Mouse (Mus musculus) layer of hippocampus, postnatal 10 days (tissue): ENCODE results near the gene Srsf7. TPM values are rescaled to one million over a fixed set of nuclear protein-coding genes. Genes with fewer than 3 reads are reported as not detected.
"Not testable (repeated sequence)": the region's sequence is repeated elsewhere in the genome, so short reads cannot be mapped to it uniquely, and the experiment has no call there.

Experiments used
- DNase-seq, 2 experiments: peaks; one replicate each; pipeline ENCODE4 v3.0.0; 2021; ENCODE audit warnings: low spot score in 2 of 2
- total RNA-seq, 2 experiments: library from RNA; stranded (reverse); gene quantifications; 2 replicates each; pipeline ENCODE4 v1.2.3; 2021

The Srsf7 gene
- total RNA-seq, 2 experiments from 2014 or later = 122 to 141 TPM

DNA sequence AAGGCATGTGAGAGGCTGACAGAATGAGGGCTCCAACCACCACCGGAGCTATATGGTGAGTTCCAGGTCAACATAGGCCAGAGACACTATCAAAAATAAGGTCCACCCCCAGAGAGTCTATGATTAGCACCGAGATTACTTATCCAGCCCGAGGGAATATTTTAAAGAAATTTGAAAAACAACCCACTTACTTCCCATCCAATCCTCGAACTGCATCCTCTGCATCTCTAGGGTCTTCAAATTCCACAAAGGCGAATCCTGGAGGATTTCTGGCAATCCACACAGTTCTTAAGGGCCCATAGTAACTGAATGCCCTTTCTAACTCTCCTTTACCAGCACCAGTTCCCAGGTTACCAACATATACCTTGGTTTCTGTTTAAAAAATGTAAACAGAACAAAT is 1.4 kb downstream of the Srsf7 start:
- DNase-seq = no peak

DNA sequence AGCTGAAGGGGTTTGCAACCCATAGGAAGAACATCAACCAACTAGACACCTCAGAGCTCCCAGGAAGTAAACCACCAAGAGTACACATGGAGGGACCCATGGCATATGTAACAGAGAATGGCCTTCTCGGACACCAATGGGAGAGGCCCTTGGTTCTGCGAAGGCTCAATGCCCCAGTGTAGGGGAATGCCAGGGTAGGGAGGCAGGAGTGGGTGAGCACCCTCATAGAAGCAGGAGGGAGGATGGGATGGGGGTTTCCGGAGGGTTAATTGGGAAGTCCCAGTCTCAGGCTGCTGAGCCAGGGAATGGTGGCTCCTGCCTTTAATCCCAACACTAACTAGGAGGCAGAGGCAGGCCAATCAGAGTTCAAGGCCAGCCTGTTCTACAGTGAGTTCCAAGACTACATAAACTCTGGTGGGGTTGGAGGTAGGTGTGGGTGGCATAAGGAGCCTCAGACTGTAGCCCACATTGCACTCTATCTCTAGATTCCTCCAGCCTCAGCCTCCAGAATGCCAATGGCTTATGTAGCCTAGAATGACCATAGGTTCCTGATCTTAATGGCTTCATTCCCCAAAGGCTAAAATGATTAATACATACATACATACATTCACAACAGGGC is 7.8 kb downstream of the Srsf7 start:
- DNase-seq = no peak

- no peak for DNase-seq
These were observed 14.0 kb downstream of the Srsf7 start for GRCm38 (mm10) chr17:80193075-80193474.

DNA sequence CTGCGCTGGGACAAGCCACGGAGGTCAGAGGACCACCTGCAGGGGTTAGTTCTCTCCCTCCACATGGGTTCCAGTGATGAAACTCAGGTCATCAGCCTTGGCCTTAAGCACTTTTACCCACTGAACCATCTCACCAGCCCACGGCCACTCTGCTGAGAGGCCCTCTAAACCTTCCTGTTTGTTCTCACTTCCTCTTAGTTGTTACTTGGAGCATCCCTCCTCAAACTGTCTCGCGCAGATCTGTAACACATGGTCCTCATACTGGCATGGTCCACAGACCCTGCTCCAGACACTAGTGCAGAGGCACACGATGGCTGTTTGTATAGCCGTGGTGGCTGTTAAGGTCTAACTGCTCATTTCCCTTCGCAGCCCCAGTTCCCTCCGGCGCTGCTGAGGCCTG is 23.5 kb downstream of the Srsf7 start:
- DNase-seq = no peak

- DNase-seq = no peak
These were observed 26.6 kb downstream of the Srsf7 start for GRCm38 (mm10) chr17:80180468-80180867.

- peak; percentile 73 to 81 for DNase-seq
These were observed 27.1 kb downstream of the Srsf7 start for GRCm38 (mm10) chr17:80179959-80180358.

- not testable (repeated sequence) for DNase-seq
These were observed 28.3 kb downstream of the Srsf7 start for GRCm38 (mm10) chr17:80178846-80179245.

- DNase-seq = no peak
These were observed 31.1 kb downstream of the Srsf7 start for GRCm38 (mm10) chr17:80175966-80176365.

GRCm38 (mm10) chr17:80175386-80175739 is 31.7 kb downstream of the Srsf7 start:
- no peak for DNase-seq

- DNase-seq = no peak
These were observed 32.3 kb downstream of the Srsf7 start for GRCm38 (mm10) chr17:80174699-80175385.

GRCm38 (mm10) chr17:80174146-80174545 is 33.0 kb downstream of the Srsf7 start:
- DNase-seq = no peak

- DNase-seq = no peak
These were observed 33.4 kb downstream of the Srsf7 start for GRCm38 (mm10) chr17:80173708-80174107.

GRCm38 (mm10) chr17:80172761-80173160 is 34.3 kb downstream of the Srsf7 start:
- no peak for DNase-seq

- no peak for DNase-seq
These were observed 35.2 kb downstream of the Srsf7 start for GRCm38 (mm10) chr17:80171948-80172347.

DNA sequence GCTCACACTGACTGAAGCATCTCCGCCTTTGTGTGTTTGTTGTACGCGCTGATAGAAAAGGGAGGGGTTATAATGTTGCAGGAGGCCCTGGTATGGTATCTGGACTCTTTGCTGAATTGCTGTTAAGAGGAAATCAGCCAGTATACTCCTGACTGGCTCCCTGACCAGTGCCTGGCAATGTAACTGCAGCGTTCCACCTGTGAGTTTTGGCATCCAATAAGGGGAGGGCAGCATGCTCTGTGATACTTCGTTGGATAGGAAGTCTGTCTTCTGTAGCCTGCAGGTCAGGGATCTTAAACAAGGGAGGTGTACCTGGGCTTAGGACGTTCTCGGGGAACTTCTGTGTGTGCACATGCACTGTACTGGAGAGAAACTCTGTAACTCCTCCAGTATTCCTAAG is 36.2 kb downstream of the Srsf7 start:
- DNase-seq = no peak

- DNase-seq = no peak
These were observed 37.3 kb downstream of the Srsf7 start for GRCm38 (mm10) chr17:80169792-80170191.

- DNase-seq = peak; percentile 61 to 63
These were observed 38.5 kb downstream of the Srsf7 start for GRCm38 (mm10) chr17:80168425-80169182.

DNA sequence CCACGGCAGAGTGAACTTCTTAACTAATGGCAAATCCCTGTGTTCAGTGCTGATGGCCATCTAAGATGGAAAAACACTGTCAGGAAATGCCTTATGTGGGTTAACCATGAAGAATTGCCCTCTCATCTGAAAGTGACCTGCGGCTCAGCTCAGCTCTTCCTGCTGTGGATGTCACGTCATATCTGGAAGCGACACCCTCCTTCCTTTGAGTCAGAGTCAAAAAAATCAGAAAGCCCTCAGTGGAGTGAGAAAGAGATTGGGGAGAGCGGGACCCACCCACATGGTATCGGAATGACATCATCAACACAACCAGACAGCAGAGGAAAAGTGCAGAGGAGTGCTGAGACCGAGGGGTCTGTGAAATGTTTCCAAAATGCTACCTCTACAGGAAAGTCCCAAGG is 39.3 kb downstream of the Srsf7 start:
- DNase-seq = peak in 1 of 2 experiments; percentile 31

DNA sequence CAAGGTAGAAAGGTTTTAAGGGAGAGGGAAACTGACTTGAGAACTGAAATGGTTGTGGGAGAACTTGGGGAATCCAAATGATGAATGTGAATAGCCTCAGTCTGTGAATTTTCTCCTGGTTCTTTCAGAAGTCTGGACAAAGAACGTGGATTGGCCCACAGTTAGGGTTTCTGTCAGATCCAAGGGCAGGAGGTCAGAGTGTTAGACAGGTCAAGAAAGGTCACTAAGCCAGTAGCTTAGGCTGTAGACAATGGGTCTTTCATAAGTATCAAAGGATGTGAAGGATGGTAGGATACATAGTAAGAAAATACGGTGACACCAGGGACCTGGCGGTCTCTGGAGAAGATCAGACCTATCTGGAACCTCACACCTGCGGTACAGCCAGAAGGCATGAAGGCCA is 39.7 kb downstream of the Srsf7 start:
- no peak for DNase-seq

DNA sequence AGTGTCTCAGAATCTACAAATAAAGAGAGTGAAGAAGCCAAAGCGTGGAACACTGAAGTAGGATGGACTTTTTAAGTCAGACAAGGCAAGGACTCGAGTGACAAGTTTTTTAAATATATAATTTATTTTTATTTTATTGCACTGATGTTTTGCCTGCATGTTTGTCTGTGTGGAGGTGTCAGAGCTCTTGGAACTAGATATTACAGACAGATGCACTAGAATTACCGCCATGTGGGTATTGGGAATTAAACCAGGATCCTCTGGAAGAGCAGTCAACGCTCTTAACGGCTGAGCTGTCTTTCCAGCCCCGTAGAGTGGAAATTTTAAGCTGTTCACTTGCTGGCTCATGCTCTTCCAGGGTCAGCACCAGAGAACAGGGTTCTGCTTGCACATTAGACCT is 40.8 kb downstream of the Srsf7 start:
- DNase-seq = no peak

GRCm38 (mm10) chr17:80165741-80166140 is 41.4 kb downstream of the Srsf7 start:
- DNase-seq = peak; percentile 62

DNA sequence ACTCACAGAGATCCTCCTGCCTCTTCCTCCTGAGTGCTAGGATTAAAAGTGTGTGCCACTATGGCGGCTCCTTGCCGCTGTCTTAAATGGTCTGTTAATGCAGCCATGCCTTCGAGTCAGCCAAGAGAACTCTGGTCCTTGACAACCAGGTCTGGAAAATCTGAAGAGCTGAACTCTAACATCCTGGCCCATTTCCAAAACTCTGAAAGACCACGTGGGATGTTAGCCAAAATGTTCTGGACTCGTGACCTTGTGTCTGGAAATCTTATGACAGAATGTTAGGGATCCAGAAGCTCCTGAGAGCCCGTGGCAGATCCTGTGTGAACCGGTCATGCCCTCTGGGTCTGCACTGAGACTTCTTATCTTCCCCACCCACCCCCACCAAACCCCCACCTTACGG is 43.1 kb downstream of the Srsf7 start:
- DNase-seq = no peak
